Mouse (Mus musculus): Measurements from ENCODE around the gene Reps1. TPM values are rescaled to one million over a fixed set of nuclear protein-coding genes. Genes with fewer than 3 reads are reported as not detected.
"Not testable (repeated sequence)": the region's sequence is repeated elsewhere in the genome, so short reads cannot be mapped to it uniquely, and the experiment has no call there.

Reps1 gene
- total RNA-seq, 2 experiments from 2014 or later = 25.5 to 44.4 TPM

- no peak for ATAC-seq (replicated peaks; ENCODE audit: low FRiP score, low TSS enrichment, poor library complexity, severe bottlenecking)
Observed at GRCm38 (mm10) chr10:18130276-18130675, 74.6 kb downstream of the Reps1 start.

- ATAC-seq (replicated peaks; ENCODE audit: low FRiP score, low TSS enrichment, poor library complexity, severe bottlenecking) = no peak
Observed at GRCm38 (mm10) chr10:18131666-18132650, 76.3 kb downstream of the Reps1 start.

GRCm38 (mm10) chr10:18138853-18139503, 83.3 kb downstream of the Reps1 start:
- ATAC-seq (replicated peaks; ENCODE audit: low FRiP score, low TSS enrichment, poor library complexity, severe bottlenecking) = not testable (repeated sequence)

- ATAC-seq (replicated peaks; ENCODE audit: low FRiP score, low TSS enrichment, poor library complexity, severe bottlenecking) = no peak
Observed at GRCm38 (mm10) chr10:18139615-18140014, 84.0 kb downstream of the Reps1 start.

GRCm38 (mm10) chr10:18141389-18141788, 85.7 kb downstream of the Reps1 start:
- no peak for ATAC-seq (replicated peaks; ENCODE audit: low FRiP score, low TSS enrichment, poor library complexity, severe bottlenecking)

GRCm38 (mm10) chr10:18142231-18142630, 86.6 kb downstream of the Reps1 start:
- ATAC-seq (replicated peaks; ENCODE audit: low FRiP score, low TSS enrichment, poor library complexity, severe bottlenecking) = no peak

- no peak for ATAC-seq (replicated peaks; ENCODE audit: low FRiP score, low TSS enrichment, poor library complexity, severe bottlenecking)
Observed at GRCm38 (mm10) chr10:18147224-18147623, 91.6 kb downstream of the Reps1 start.

GRCm38 (mm10) chr10:18162435-18162971, 106.8 kb downstream of the Reps1 start:
- no peak for ATAC-seq (replicated peaks; ENCODE audit: low FRiP score, low TSS enrichment, poor library complexity, severe bottlenecking)

Other genes with a start within 250 kb of the Reps1 start
- 12.5 and 30.4 TPM in 2 replicates for gene Heca, start 107.8 kb upstream of the Reps1 start, total RNA-seq (2014; fragmentation: Nextera tagmentation)
- 26.3 and 27.8 TPM in 2 replicates for gene Heca, start 107.8 kb upstream of the Reps1 start, total RNA-seq (2017)
- 83.6 and 104 TPM in 2 replicates for gene Abracl, start 32.6 kb upstream of the Reps1 start, total RNA-seq (2014; fragmentation: Nextera tagmentation)
- gene Abracl, start 32.6 kb upstream of the Reps1 start, total RNA-seq (2017) = 129 and 168 TPM in 2 replicates
- gene Ect2l, start 155.0 kb downstream of the Reps1 start, total RNA-seq (2014; fragmentation: Nextera tagmentation) = 3.7 TPM in 1 of 2 replicates, not detected in the other
- gene Ect2l, start 155.0 kb downstream of the Reps1 start, total RNA-seq (2017) = 0.34 TPM in 1 of 2 replicates, not detected in the other
- 15.5 and 17.8 TPM in 2 replicates for gene Ccdc28a, start 179.1 kb downstream of the Reps1 start, total RNA-seq (2014; fragmentation: Nextera tagmentation)
- 4.3 and 9.2 TPM in 2 replicates for gene Ccdc28a, start 179.1 kb downstream of the Reps1 start, total RNA-seq (2017)

All from megakaryocyte-erythroid progenitor cell, adult 5-6 weeks (primary cell).